Mouse (Mus musculus): ENCODE data around the gene Alpk1. TPM values are rescaled to one million over a fixed set of nuclear protein-coding genes. Genes with fewer than 3 reads are reported as not detected.
A peak's percentile ranks its signal among the peaks of the same experiment; 100 is the strongest.
"Not testable (repeated sequence)": the region's sequence is repeated elsewhere in the genome, so short reads cannot be mapped to it uniquely, and the experiment has no call there.

Gene Alpk1
- polyA plus RNA-seq, 1 experiment from 2014 or later = 0.64 TPM

- Histone ChIP-seq H3K9me3 (replicated peaks) (no peaks in the 10 kb centered on the region), H3K27me3 (replicated peaks) (no peaks in the 10 kb centered on the region; the same call in 1 of the 2 replicates), H3K27ac (no peak overlapping the region), H3K36me3 (peaks cover 6% of the 10 kb centered on the region; the same call in 1 of the 2 replicates), H3K4me1 (peaks cover 43% of the 10 kb centered on the region), H3K4me3 (peak overlapping the region; percentile 72; the same call in 1 of the 2 replicates), H3K9ac (no peak overlapping the region), H3K4me2 (peak overlapping the region; percentile 94)
- 42% methylated on average over 8 of the region's 8 CpGs for WGBS (ENCODE audit: insufficient replicate concordance)
- no peak for ATAC-seq
Measured at GRCm38 (mm10) chr3:127788919-127789318, 8.6 kb upstream of the Alpk1 start.

GRCm38 (mm10) chr3:127788038-127788437 lies 7.7 kb upstream of the Alpk1 start:
- Histone ChIP-seq H3K4me3 (no peak overlapping the region), H3K27me3 (replicated peaks) (no peaks in the 10 kb centered on the region; the same call in 1 of the 2 replicates), H3K4me2 (no peak overlapping the region), H3K9ac (no peak overlapping the region), H3K36me3 (no peaks in the 10 kb centered on the region), H3K4me1 (peaks cover 35% of the 10 kb centered on the region), H3K9me3 (replicated peaks) (no peaks in the 10 kb centered on the region), H3K27ac (no peak overlapping the region)
- ATAC-seq = no peak
- WGBS (ENCODE audit: insufficient replicate concordance) = 47% methylated on average over 7 of the region's 7 CpGs

GRCm38 (mm10) chr3:127787032-127787431 lies 6.7 kb upstream of the Alpk1 start:
- H3K4me2 ChIP-seq = no peak overlapping the region
- H3K9me3 ChIP-seq (replicated peaks) = no peaks in the 10 kb centered on the region
- H3K4me1 ChIP-seq = peaks cover 25% of the 10 kb centered on the region
- H3K27me3 ChIP-seq (replicated peaks) = no peaks in the 10 kb centered on the region; the same call in 1 of the 2 replicates
- H3K4me3 ChIP-seq = no peak overlapping the region
- no peak for ATAC-seq
- H3K27ac ChIP-seq = no peak overlapping the region
- no peaks in the 10 kb centered on the region for H3K36me3 ChIP-seq
- H3K9ac ChIP-seq = no peak overlapping the region

- not testable (repeated sequence) for H3K4me2 ChIP-seq; H3K4me3 ChIP-seq; H3K36me3 ChIP-seq; H3K9ac ChIP-seq; H3K27ac ChIP-seq; H3K9me3 ChIP-seq (replicated peaks); H3K27me3 ChIP-seq (replicated peaks); ATAC-seq
- peaks cover 15% of the 10 kb centered on the region for H3K4me1 ChIP-seq
- 80% methylated on average over 8 of the region's 8 CpGs for WGBS (ENCODE audit: insufficient replicate concordance)
Measured at GRCm38 (mm10) chr3:127783680-127784079, 3.4 kb upstream of the Alpk1 start.

GRCm38 (mm10) chr3:127782921-127783320 lies 2.6 kb upstream of the Alpk1 start:
- Histone ChIP-seq H3K27me3 (replicated peaks) (no peaks in the 10 kb centered on the region), H3K27ac (no peak overlapping the region), H3K4me2 (no peak overlapping the region), H3K9ac (no peak overlapping the region), H3K4me3 (no peak overlapping the region), H3K4me1 (peaks cover 12% of the 10 kb centered on the region), H3K9me3 (replicated peaks) (no peaks in the 10 kb centered on the region), H3K36me3 (no peaks in the 10 kb centered on the region)
- WGBS (ENCODE audit: insufficient replicate concordance) = 80% methylated on average over 6 of the region's 6 CpGs
- ATAC-seq = no peak

GRCm38 (mm10) chr3:127780921-127781320 lies 594 bp upstream of the Alpk1 start:
- no peak overlapping the region for H3K27ac ChIP-seq
- H3K9ac ChIP-seq = no peak overlapping the region
- H3K27me3 ChIP-seq (replicated peaks) = no peaks in the 10 kb centered on the region
- H3K4me2 ChIP-seq = no peak overlapping the region
- no peak overlapping the region for H3K4me3 ChIP-seq
- H3K9me3 ChIP-seq (replicated peaks) = no peaks in the 10 kb centered on the region
- ATAC-seq = no peak
- WGBS (ENCODE audit: insufficient replicate concordance) = 86% methylated on average over 9 of the region's 9 CpGs
- H3K4me1 ChIP-seq = peaks cover 10% of the 10 kb centered on the region
- H3K36me3 ChIP-seq = no peaks in the 10 kb centered on the region

GRCm38 (mm10) chr3:127769146-127769545 lies 11.2 kb downstream of the Alpk1 start:
- Histone ChIP-seq H3K9me3 (replicated peaks) (no peaks in the 10 kb centered on the region), H3K27ac (no peak overlapping the region), H3K4me2 (no peak overlapping the region), H3K4me3 (no peak overlapping the region), H3K9ac (no peak overlapping the region), H3K27me3 (replicated peaks) (0 out of 2 replicates have a peak, but pooled peaks cover 5% of the 10 kb centered on the region), H3K36me3 (no peaks in the 10 kb centered on the region), H3K4me1 (no peaks in the 10 kb centered on the region)
- no peak for ATAC-seq
- 62% methylated on average over 11 of the region's 11 CpGs for WGBS (ENCODE audit: insufficient replicate concordance)

- WGBS (ENCODE audit: insufficient replicate concordance) = 46% methylated on average over 3 of the region's 3 CpGs
- ATAC-seq = no peak
Measured at GRCm38 (mm10) chr3:127765971-127766370, 14.4 kb downstream of the Alpk1 start.

GRCm38 (mm10) chr3:127764541-127764940 lies 15.8 kb downstream of the Alpk1 start:
- no peaks in the 10 kb centered on the region for H3K9me3 ChIP-seq (replicated peaks)
- 53% methylated on average over 5 of the region's 5 CpGs for WGBS (ENCODE audit: insufficient replicate concordance)
- no peak overlapping the region for H3K9ac ChIP-seq
- no peaks in the 10 kb centered on the region for H3K4me1 ChIP-seq
- H3K4me2 ChIP-seq = no peak overlapping the region
- no peak overlapping the region for H3K4me3 ChIP-seq
- no peak for ATAC-seq
- peaks cover 11% of the 10 kb centered on the region; the same call in 1 of the 2 replicates for H3K27me3 ChIP-seq (replicated peaks)
- H3K36me3 ChIP-seq = no peaks in the 10 kb centered on the region
- no peak overlapping the region for H3K27ac ChIP-seq

More at GRCm38 (mm10) chr3:127765971-127766370, 14.4 kb downstream of the Alpk1 start:
- Histone ChIP-seq H3K4me2 (no peak overlapping the region), H3K36me3 (no peaks in the 10 kb centered on the region), H3K9me3 (replicated peaks) (no peaks in the 10 kb centered on the region), H3K4me3 (no peak overlapping the region), H3K9ac (no peak overlapping the region), H3K27me3 (replicated peaks) (peaks cover 9% of the 10 kb centered on the region; the same call in 1 of the 2 replicates), H3K4me1 (no peaks in the 10 kb centered on the region), H3K27ac (no peak overlapping the region)

GRCm38 (mm10) chr3:127763076-127763612 lies 17.2 kb downstream of the Alpk1 start:
- 22% methylated on average over 7 of the region's 7 CpGs for WGBS (ENCODE audit: insufficient replicate concordance)
- peak overlapping the region; percentile 23; the same call in 1 of the 2 replicates for H3K4me2 ChIP-seq
- no peaks in the 10 kb centered on the region for H3K36me3 ChIP-seq
- H3K4me3 ChIP-seq = no peak overlapping the region
- peaks cover 11% of the 10 kb centered on the region; the same call in 1 of the 2 replicates for H3K27me3 ChIP-seq (replicated peaks)
- no peak; the same call in 1 of the 2 replicates for ATAC-seq
- H3K9me3 ChIP-seq (replicated peaks) = no peaks in the 10 kb centered on the region
- H3K27ac ChIP-seq = no peak overlapping the region
- H3K9ac ChIP-seq = no peak overlapping the region
- H3K4me1 ChIP-seq = peaks cover 10% of the 10 kb centered on the region; the same call in 1 of the 2 replicates

- H3K9me3 ChIP-seq (replicated peaks) = no peaks in the 10 kb centered on the region
- H3K4me1 ChIP-seq = peaks cover 12% of the 10 kb centered on the region; the same call in 1 of the 2 replicates
- ATAC-seq = no peak
- H3K4me2 ChIP-seq = no peak overlapping the region
- H3K36me3 ChIP-seq = no peaks in the 10 kb centered on the region
- no peak overlapping the region for H3K9ac ChIP-seq
- no peak overlapping the region for H3K4me3 ChIP-seq
- H3K27ac ChIP-seq = no peak overlapping the region
- peaks cover 11% of the 10 kb centered on the region; the same call in 1 of the 2 replicates for H3K27me3 ChIP-seq (replicated peaks)
- 58% methylated on average over 8 of the region's 8 CpGs for WGBS (ENCODE audit: insufficient replicate concordance)
Measured at GRCm38 (mm10) chr3:127762403-127762802, 17.9 kb downstream of the Alpk1 start.

GRCm38 (mm10) chr3:127759212-127759611 lies 21.1 kb downstream of the Alpk1 start:
- 8% methylated on average over 8 of the region's 8 CpGs for WGBS (ENCODE audit: insufficient replicate concordance)

More at GRCm38 (mm10) chr3:127759212-127759611, 21.1 kb downstream of the Alpk1 start:
- no peak for ATAC-seq
- Histone ChIP-seq H3K9ac (no peak overlapping the region), H3K27me3 (replicated peaks) (peaks cover 13% of the 10 kb centered on the region), H3K4me1 (peaks cover 12% of the 10 kb centered on the region; the same call in 1 of the 2 replicates), H3K9me3 (replicated peaks) (no peaks in the 10 kb centered on the region), H3K36me3 (no peaks in the 10 kb centered on the region), H3K27ac (no peak overlapping the region), H3K4me2 (no peak overlapping the region), H3K4me3 (no peak overlapping the region)
